Mouse (Mus musculus): ENCODE data around the gene B4galt1. TPM values are rescaled to one million over a fixed set of nuclear protein-coding genes. Genes with fewer than 3 reads are reported as not detected.

B4galt1 gene
- polyA plus RNA-seq, 1 experiment from 2014 or later: 9.1 TPM

GRCm38 (mm10) chr4:40857824-40858346, 4.1 kb upstream of the B4galt1 start:
- Histone ChIP-seq H3K36me3 (replicated peaks; ENCODE audit: control insufficient read depth, insufficient read depth) (no peaks in the 10 kb centered on the region), H3K27me3 (ENCODE audit: control insufficient read depth, insufficient read depth, low read length) (no peaks in the 10 kb centered on the region), H3K4me1 (replicated peaks; ENCODE audit: control insufficient read depth, insufficient read depth, low read length) (peaks cover 5% of the 10 kb centered on the region; the same call in 1 of the 2 replicates), H3K9me3 (ENCODE audit: control insufficient read depth, low read length) (no peaks in the 10 kb centered on the region), H3K9ac (no peak overlapping the region), H3K4me2 (replicated peaks) (no peak overlapping the region), H3K27ac (no peak overlapping the region), H3K4me3 (replicated peaks; ENCODE audit: low read length) (no peak overlapping the region)
- ATAC-seq (ENCODE audit: low FRiP score) (no peak), DNase-seq (ENCODE audit: low spot score) (no peak)
- 86% methylated on average over 8 of the region's 8 CpGs for WGBS

- H3K27me3 ChIP-seq (ENCODE audit: control insufficient read depth, insufficient read depth, low read length): no peaks in the 10 kb centered on the region
- H3K9ac ChIP-seq: no peak overlapping the region
- H3K36me3 ChIP-seq (replicated peaks; ENCODE audit: control insufficient read depth, insufficient read depth): no peaks in the 10 kb centered on the region
- peaks cover 18% of the 10 kb centered on the region; the same call in 1 of the 2 replicates for H3K4me1 ChIP-seq (replicated peaks; ENCODE audit: control insufficient read depth, insufficient read depth, low read length)
- H3K4me2 ChIP-seq (replicated peaks): no peak overlapping the region
- no peak overlapping the region for H3K4me3 ChIP-seq (replicated peaks; ENCODE audit: low read length)
- no peaks in the 10 kb centered on the region for H3K9me3 ChIP-seq (ENCODE audit: control insufficient read depth, low read length)
- no peak for DNase-seq (ENCODE audit: low spot score)
- no peak overlapping the region for H3K27ac ChIP-seq
- ATAC-seq (ENCODE audit: low FRiP score): no peak
- 74% methylated on average over 6 of the region's 6 CpGs for WGBS
Observed at GRCm38 (mm10) chr4:40856571-40856970, 2.8 kb upstream of the B4galt1 start.

- H3K9ac ChIP-seq: peak overlapping the region; percentile 69
- H3K27ac ChIP-seq: peak overlapping the region; percentile 85
- no peaks in the 10 kb centered on the region for H3K9me3 ChIP-seq (ENCODE audit: control insufficient read depth, low read length)
- H3K36me3 ChIP-seq (replicated peaks; ENCODE audit: control insufficient read depth, insufficient read depth): no peaks in the 10 kb centered on the region
- H3K4me1 ChIP-seq (replicated peaks; ENCODE audit: control insufficient read depth, insufficient read depth, low read length): peaks cover 29% of the 10 kb centered on the region
- DNase-seq (ENCODE audit: low spot score): no peak
- H3K27me3 ChIP-seq (ENCODE audit: control insufficient read depth, insufficient read depth, low read length): no peaks in the 10 kb centered on the region
- 12% methylated on average over 18 of the region's 18 CpGs for WGBS
- peak overlapping the region; percentile 70 for H3K4me2 ChIP-seq (replicated peaks)
- H3K4me3 ChIP-seq (replicated peaks; ENCODE audit: low read length): peak overlapping the region; percentile 70
- no peak; the same call in 1 of the 2 replicates for ATAC-seq (ENCODE audit: low FRiP score)
Observed at GRCm38 (mm10) chr4:40854387-40854933, 655 bp upstream of the B4galt1 start.

- DNase-seq (ENCODE audit: low spot score) (no peak), ATAC-seq (ENCODE audit: low FRiP score) (no peak)
- Histone ChIP-seq H3K27me3 (ENCODE audit: control insufficient read depth, insufficient read depth, low read length) (no peaks in the 10 kb centered on the region), H3K9ac (peak overlapping the region; percentile 81), H3K27ac (peak overlapping the region; percentile 83), H3K4me2 (replicated peaks) (peak overlapping the region; percentile 70), H3K36me3 (replicated peaks; ENCODE audit: control insufficient read depth, insufficient read depth) (no peaks in the 10 kb centered on the region), H3K4me1 (replicated peaks; ENCODE audit: control insufficient read depth, insufficient read depth, low read length) (peaks cover 29% of the 10 kb centered on the region), H3K4me3 (replicated peaks; ENCODE audit: low read length) (peak overlapping the region; percentile 70), H3K9me3 (ENCODE audit: control insufficient read depth, low read length) (no peaks in the 10 kb centered on the region)
- under 1% methylated on average over 18 of the region's 20 CpGs for WGBS
Observed at GRCm38 (mm10) chr4:40852861-40853564, 792 bp downstream of the B4galt1 start.

- peak overlapping the region; percentile 81 for H3K9ac ChIP-seq
- WGBS: 42% methylated on average over 5 of the region's 5 CpGs
- H3K27ac ChIP-seq: no peak overlapping the region
Observed at GRCm38 (mm10) chr4:40852249-40852781, 1.5 kb downstream of the B4galt1 start.

GRCm38 (mm10) chr4:40851763-40852248, 2.0 kb downstream of the B4galt1 start:
- no peak overlapping the region for H3K27ac ChIP-seq
- peak overlapping the region; percentile 70 for H3K4me2 ChIP-seq (replicated peaks)
- WGBS: 67% methylated on average over 4 of the region's 4 CpGs
- H3K4me1 ChIP-seq (replicated peaks; ENCODE audit: control insufficient read depth, insufficient read depth, low read length): peaks cover 29% of the 10 kb centered on the region
- no peaks in the 10 kb centered on the region for H3K36me3 ChIP-seq (replicated peaks; ENCODE audit: control insufficient read depth, insufficient read depth)
- H3K27me3 ChIP-seq (ENCODE audit: control insufficient read depth, insufficient read depth, low read length): no peaks in the 10 kb centered on the region
- ATAC-seq (ENCODE audit: low FRiP score) (no peak), DNase-seq (ENCODE audit: low spot score) (no peak)
- H3K9ac ChIP-seq: peak overlapping the region; percentile 16; the same call in 1 of the 2 replicates
- H3K4me3 ChIP-seq (replicated peaks; ENCODE audit: low read length): no peak overlapping the region
- no peaks in the 10 kb centered on the region for H3K9me3 ChIP-seq (ENCODE audit: control insufficient read depth, low read length)

More at GRCm38 (mm10) chr4:40852249-40852781, 1.5 kb downstream of the B4galt1 start:
- H3K9me3 ChIP-seq (ENCODE audit: control insufficient read depth, low read length): no peaks in the 10 kb centered on the region
- H3K27me3 ChIP-seq (ENCODE audit: control insufficient read depth, insufficient read depth, low read length): no peaks in the 10 kb centered on the region
- H3K4me2 ChIP-seq (replicated peaks): peak overlapping the region; percentile 70
- no peak for ATAC-seq (ENCODE audit: low FRiP score)
- peaks cover 29% of the 10 kb centered on the region for H3K4me1 ChIP-seq (replicated peaks; ENCODE audit: control insufficient read depth, insufficient read depth, low read length)
- no peaks in the 10 kb centered on the region for H3K36me3 ChIP-seq (replicated peaks; ENCODE audit: control insufficient read depth, insufficient read depth)
- peak overlapping the region; percentile 70 for H3K4me3 ChIP-seq (replicated peaks; ENCODE audit: low read length)
- no peak for DNase-seq (ENCODE audit: low spot score)

GRCm38 (mm10) chr4:40851031-40851762, 2.6 kb downstream of the B4galt1 start:
- Histone ChIP-seq H3K36me3 (replicated peaks; ENCODE audit: control insufficient read depth, insufficient read depth) (no peaks in the 10 kb centered on the region), H3K4me2 (replicated peaks) (peak overlapping the region; percentile 70), H3K9ac (peak overlapping the region; percentile 16; the same call in 1 of the 2 replicates), H3K4me1 (replicated peaks; ENCODE audit: control insufficient read depth, insufficient read depth, low read length) (peaks cover 29% of the 10 kb centered on the region), H3K27ac (no peak overlapping the region), H3K27me3 (ENCODE audit: control insufficient read depth, insufficient read depth, low read length) (no peaks in the 10 kb centered on the region), H3K9me3 (ENCODE audit: control insufficient read depth, low read length) (no peaks in the 10 kb centered on the region), H3K4me3 (replicated peaks; ENCODE audit: low read length) (no peak overlapping the region)
- WGBS: 81% methylated on average over 6 of the region's 6 CpGs
- DNase-seq (ENCODE audit: low spot score): no peak
- no peak for ATAC-seq (ENCODE audit: low FRiP score)

GRCm38 (mm10) chr4:40850582-40850981, 3.2 kb downstream of the B4galt1 start:
- 0 out of 2 replicates have a peak overlapping the region, but pooled peaks have one; percentile 70 for H3K4me2 ChIP-seq (replicated peaks)
- H3K9ac ChIP-seq: no peak overlapping the region
- DNase-seq (ENCODE audit: low spot score) (no peak), ATAC-seq (ENCODE audit: low FRiP score) (no peak)
- WGBS: 86% methylated on average over 5 of the region's 5 CpGs
- H3K4me1 ChIP-seq (replicated peaks; ENCODE audit: control insufficient read depth, insufficient read depth, low read length): peaks cover 29% of the 10 kb centered on the region
- H3K36me3 ChIP-seq (replicated peaks; ENCODE audit: control insufficient read depth, insufficient read depth): no peaks in the 10 kb centered on the region
- no peaks in the 10 kb centered on the region for H3K9me3 ChIP-seq (ENCODE audit: control insufficient read depth, low read length)
- H3K27ac ChIP-seq: no peak overlapping the region
- no peak overlapping the region for H3K4me3 ChIP-seq (replicated peaks; ENCODE audit: low read length)
- H3K27me3 ChIP-seq (ENCODE audit: control insufficient read depth, insufficient read depth, low read length): no peaks in the 10 kb centered on the region

- Histone ChIP-seq H3K27me3 (ENCODE audit: control insufficient read depth, insufficient read depth, low read length) (no peaks in the 10 kb centered on the region), H3K36me3 (replicated peaks; ENCODE audit: control insufficient read depth, insufficient read depth) (no peaks in the 10 kb centered on the region), H3K9ac (no peak overlapping the region), H3K9me3 (ENCODE audit: control insufficient read depth, low read length) (no peaks in the 10 kb centered on the region), H3K27ac (no peak overlapping the region), H3K4me1 (replicated peaks; ENCODE audit: control insufficient read depth, insufficient read depth, low read length) (peaks cover 34% of the 10 kb centered on the region), H3K4me2 (replicated peaks) (no peak overlapping the region), H3K4me3 (replicated peaks; ENCODE audit: low read length) (no peak overlapping the region)
- ATAC-seq (ENCODE audit: low FRiP score): no peak
- WGBS: 92% methylated on average over 3 of the region's 3 CpGs
- DNase-seq (ENCODE audit: low spot score): no peak
Observed at GRCm38 (mm10) chr4:40849518-40849917, 4.3 kb downstream of the B4galt1 start.

Measured in hindbrain, embryonic 14.5 days (tissue).